Mouse (Mus musculus) E14TG2a.4 (cell line): Measurements from ENCODE around the gene Rgl3.

Experiments
- CTCF ChIP-seq: conservative IDR thresholded peaks from 2 replicates; pipeline ENCODE4 v1.5.1; 2014; ENCODE audit warnings: low read length
- NANOG ChIP-seq: IDR thresholded peaks from 2 replicates; pipeline ENCODE4 v1.6.1; 2014; ENCODE audit warnings: borderline replicate concordance, low read length, mixed read lengths

DNA sequence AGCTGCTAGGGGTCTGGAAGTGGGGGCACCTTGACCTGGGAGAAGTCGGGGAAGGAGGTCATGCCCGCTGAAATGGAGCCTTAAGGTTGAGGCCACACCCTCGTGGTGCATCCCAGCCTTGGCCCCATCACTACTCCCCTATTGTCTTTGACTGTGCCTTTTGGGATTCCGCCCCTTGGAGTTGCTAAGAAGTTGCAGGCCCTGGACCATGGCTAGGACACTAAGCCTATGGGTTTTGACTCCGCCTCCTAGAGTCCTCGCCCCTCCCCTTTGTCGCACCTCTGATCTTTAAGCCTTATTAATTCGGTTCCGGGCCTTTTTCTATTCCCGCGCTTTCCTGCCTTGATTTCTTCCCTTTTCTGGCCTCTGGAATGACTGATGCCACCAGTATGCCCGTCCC is 45.6 kb downstream of the Rgl3 start:
- no peak for TF ChIP-seq CTCF
- no peak for TF ChIP-seq NANOG
